Mouse (Mus musculus) hindbrain, embryonic 14.5 days (tissue): ENCODE results near the gene Hectd4. TPM values are rescaled to one million over a fixed set of nuclear protein-coding genes. Genes with fewer than 3 reads are reported as not detected.
A peak's percentile ranks its signal among the peaks of the same experiment; 100 is the strongest.

Experiments
- ATAC-seq: fragments of 200-750 bp; cut with Nextera tagmentation; 2 replicates; pipeline ENCODE4 v1.8.0; 2017; ENCODE audit warnings: moderate number of reproducible peaks, mild to moderate bottlenecking, moderate TSS enrichment, moderate library complexity; ENCODE audit not compliant: low FRiP score
- DNase-seq: peaks from one replicate; pipeline ENCODE4 v3.0.0-alpha.2; 2015; ENCODE audit warnings: low spot score
- H3K27ac ChIP-seq: fragments of 300-500 bp; sonication (generic); 2 replicates; pipeline ENCODE4 v1.5.1; 2014; ENCODE audit warnings: mild to moderate bottlenecking, moderate library complexity
- H3K27me3 ChIP-seq: fragments of 300-500 bp; sonication (generic); 2 replicates; pipeline ENCODE4 v1.6.1; 2014; ENCODE audit warnings: mild to moderate bottlenecking, low read length, mixed read lengths; ENCODE audit not compliant: control insufficient read depth, insufficient read depth
- H3K36me3 ChIP-seq: fragments of 300-500 bp; sonication (generic); replicated peaks from 2 replicates; pipeline ENCODE4 v1.6.1; 2014; ENCODE audit not compliant: control insufficient read depth, insufficient read depth
- H3K4me1 ChIP-seq: fragments of 300-500 bp; sonication (generic); replicated peaks from 2 replicates; pipeline ENCODE4 v1.6.1; 2014; ENCODE audit warnings: antibody characterized with exemption, low read length, mixed read lengths; ENCODE audit not compliant: control insufficient read depth, insufficient read depth
- H3K4me2 ChIP-seq: fragments of 300-500 bp; sonication (generic); replicated peaks from 2 replicates; pipeline ENCODE4 v1.6.1; 2014; ENCODE audit warnings: mild to moderate bottlenecking, moderate library complexity
- H3K4me3 ChIP-seq: fragments of 300-500 bp; sonication (generic); replicated peaks from 2 replicates; pipeline ENCODE4 v1.5.1; 2014; ENCODE audit warnings: mild to moderate bottlenecking, low read length
- H3K9ac ChIP-seq: fragments of 300-500 bp; sonication (generic); 2 replicates; pipeline ENCODE4 v1.6.1; 2014
- H3K9me3 ChIP-seq: fragments of 300-500 bp; sonication (generic); 2 replicates; pipeline ENCODE4 v1.6.1; 2016; ENCODE audit warnings: low read length; ENCODE audit not compliant: control insufficient read depth
- WGBS: fragments of 180-500 bp; shearing (Covaris S2); extraction: QIAGEN DNeasy Blood & Tissue Kit; methylation state at CpG from one replicate; pipeline ENCODE4 v1.1.7; 2014; 5-methylcytosine and 5-hydroxymethylcytosine counted together
- polyA plus RNA-seq: library from polyadenylated mRNA; unstranded; fragments of >200 nt; fragmentation: Nextera tagmentation; extraction: Ambion mirVana; gene quantifications from 2 replicates; pipeline ENCODE4 v1.2.1, GENCODE M21; 2014

Gene Hectd4
- polyA plus RNA-seq, result 34.1 and 37.2 TPM in 2 replicates

- WGBS, result 0% methylated on average over 41 of the region's 90 CpGs
- peak within 1 kb of the TSS; percentile 98 for H3K4me3 ChIP-seq
- H3K9me3 ChIP-seq, result no peaks in the 10 kb centered on the region
- peak within 1 kb of the TSS; percentile 95 for H3K27ac ChIP-seq
- H3K27me3 ChIP-seq, result no peaks in the 10 kb centered on the region
- H3K9ac ChIP-seq, result peak within 1 kb of the TSS; percentile 94
- no peaks in the 10 kb centered on the region for H3K36me3 ChIP-seq
- DNase-seq, result peak; percentile 97
- H3K4me1 ChIP-seq, result peaks cover 15% of the 10 kb centered on the region
- ATAC-seq, result peak; percentile 90
- peak within 1 kb of the TSS; percentile 83 for H3K4me2 ChIP-seq
Observed at GRCm38 (mm10) chr5:121219980-121220731, at the start of gene Hectd4. Gene Hectd4, plus strand, starts transcription at chr5:121220219.

- ATAC-seq, result no peak
- no peaks in the 10 kb centered on the region for H3K27me3 ChIP-seq
- H3K4me3 ChIP-seq, result no peak overlapping the region
- H3K36me3 ChIP-seq, result peaks cover 30% of the 10 kb centered on the region
- H3K9me3 ChIP-seq, result no peaks in the 10 kb centered on the region
- H3K4me2 ChIP-seq, result no peak overlapping the region
- WGBS, result 85% methylated on average over 4 of the region's 4 CpGs
- DNase-seq, result no peak
- H3K4me1 ChIP-seq, result no peaks in the 10 kb centered on the region
- no peak overlapping the region for H3K27ac ChIP-seq
- H3K9ac ChIP-seq, result no peak overlapping the region
Observed at GRCm38 (mm10) chr5:121172835-121173234, 47.2 kb upstream of the Hectd4 start.

- no peaks in the 10 kb centered on the region for H3K9me3 ChIP-seq
- no peak overlapping the region for H3K27ac ChIP-seq
Observed at GRCm38 (mm10) chr5:121179077-121179857, 40.8 kb upstream of the Hectd4 start.

GRCm38 (mm10) chr5:121183269-121183668 lies 36.8 kb upstream of the Hectd4 start:
- Histone ChIP-seq H3K27ac (no peak overlapping the region), H3K4me1 (peaks cover 41% of the 10 kb centered on the region), H3K27me3 (no peaks in the 10 kb centered on the region), H3K9ac (no peak overlapping the region), H3K4me3 (no peak overlapping the region), H3K36me3 (no peaks in the 10 kb centered on the region), H3K4me2 (no peak overlapping the region), H3K9me3 (no peaks in the 10 kb centered on the region)
- DNase-seq, result no peak
- 60% methylated on average over 9 of the region's 9 CpGs for WGBS
- no peak for ATAC-seq

More at GRCm38 (mm10) chr5:121179077-121179857, 40.8 kb upstream of the Hectd4 start:
- Histone ChIP-seq H3K9ac (no peak overlapping the region), H3K4me1 (peaks cover 14% of the 10 kb centered on the region), H3K36me3 (0 out of 2 replicates have a peak, but pooled peaks cover 3% of the 10 kb centered on the region), H3K27me3 (no peaks in the 10 kb centered on the region), H3K4me3 (no peak overlapping the region), H3K4me2 (no peak overlapping the region)
- DNase-seq (no peak), ATAC-seq (no peak)
- WGBS, result 67% methylated on average over 9 of the region's 9 CpGs

GRCm38 (mm10) chr5:121184375-121184774 lies 35.6 kb upstream of the Hectd4 start:
- H3K9ac ChIP-seq, result no peak overlapping the region
- H3K9me3 ChIP-seq, result no peaks in the 10 kb centered on the region
- H3K4me1 ChIP-seq, result peaks cover 52% of the 10 kb centered on the region
- H3K4me3 ChIP-seq, result no peak overlapping the region
- no peak for ATAC-seq
- H3K4me2 ChIP-seq, result no peak overlapping the region
- H3K36me3 ChIP-seq, result no peaks in the 10 kb centered on the region
- no peak for DNase-seq
- WGBS, result 84% methylated on average over 2 of the region's 2 CpGs
- H3K27me3 ChIP-seq, result no peaks in the 10 kb centered on the region
- H3K27ac ChIP-seq, result peak overlapping the region; percentile 43; the same call in 1 of the 2 replicates

GRCm38 (mm10) chr5:121184945-121185551 lies 35.0 kb upstream of the Hectd4 start:
- Histone ChIP-seq H3K4me2 (0 out of 2 replicates have a peak overlapping the region, but pooled peaks have one; percentile 15), H3K4me1 (peaks cover 55% of the 10 kb centered on the region), H3K27ac (peak overlapping the region; percentile 43), H3K27me3 (no peaks in the 10 kb centered on the region), H3K4me3 (no peak overlapping the region), H3K36me3 (no peaks in the 10 kb centered on the region), H3K9me3 (no peaks in the 10 kb centered on the region), H3K9ac (no peak overlapping the region)
- WGBS, result 55% methylated on average over 11 of the region's 11 CpGs
- ATAC-seq (peak; percentile 14; the same call in 1 of the 2 replicates), DNase-seq (no peak)

- no peak overlapping the region for H3K4me2 ChIP-seq
- no peaks in the 10 kb centered on the region for H3K27me3 ChIP-seq
- H3K4me1 ChIP-seq, result peaks cover 65% of the 10 kb centered on the region
- DNase-seq, result no peak
- WGBS, result 63% methylated on average over 8 of the region's 8 CpGs
- H3K36me3 ChIP-seq, result no peaks in the 10 kb centered on the region
- H3K4me3 ChIP-seq, result no peak overlapping the region
- H3K9ac ChIP-seq, result no peak overlapping the region
- H3K27ac ChIP-seq, result no peak overlapping the region
- H3K9me3 ChIP-seq, result no peaks in the 10 kb centered on the region
- no peak for ATAC-seq
Observed at GRCm38 (mm10) chr5:121187580-121188001, 32.4 kb upstream of the Hectd4 start.

GRCm38 (mm10) chr5:121188265-121188664 lies 31.8 kb upstream of the Hectd4 start:
- DNase-seq (no peak), ATAC-seq (no peak)
- H3K27me3 ChIP-seq, result no peaks in the 10 kb centered on the region
- no peak overlapping the region for H3K27ac ChIP-seq
- 90% methylated on average over 9 of the region's 9 CpGs for WGBS
- H3K9ac ChIP-seq, result no peak overlapping the region
- H3K36me3 ChIP-seq, result no peaks in the 10 kb centered on the region
- H3K4me1 ChIP-seq, result peaks cover 61% of the 10 kb centered on the region
- no peak overlapping the region for H3K4me2 ChIP-seq
- H3K9me3 ChIP-seq, result no peaks in the 10 kb centered on the region
- H3K4me3 ChIP-seq, result no peak overlapping the region

GRCm38 (mm10) chr5:121189182-121189581 lies 30.8 kb upstream of the Hectd4 start:
- ATAC-seq (no peak), DNase-seq (no peak)
- Histone ChIP-seq H3K4me1 (peaks cover 52% of the 10 kb centered on the region), H3K4me3 (no peak overlapping the region), H3K27ac (no peak overlapping the region), H3K9me3 (no peaks in the 10 kb centered on the region), H3K27me3 (no peaks in the 10 kb centered on the region), H3K36me3 (no peaks in the 10 kb centered on the region), H3K9ac (0 out of 2 replicates have a peak overlapping the region, but pooled peaks have one; percentile 24), H3K4me2 (peak overlapping the region; percentile 31)
- WGBS, result 71% methylated on average over 9 of the region's 9 CpGs
